ENCODE assay signal across 13 mouse cellular contexts in genomic region chr13:108060936-108061578, GRCm38 (mm10). TPM values are rescaled to one million over a fixed set of nuclear protein-coding genes. Genes with fewer than 3 reads are reported as not detected.
DNase-seq lines count a peak whose midpoint lies in the region; ATAC-seq and TF ChIP-seq lines count a peak whose summit lies in the region.
"Had no signal": no experiment of that assay in that cellular context is flagged by ENCODE, and none has a peak within 500 bp of the region (broad histone marks: within the 10 kb centered on the region; RNA-seq: fewer than 3 reads in every experiment).

No protein-coding gene starts in this region.

- 0 out of 2 replicates have a peak, but pooled peaks cover 4% of the 10 kb centered on the region for H3K27me3 ChIP-seq in hindbrain, embryonic 10.5 days (ENCODE audit: insufficient read depth, poor library complexity, severe bottlenecking)
- H3K27me3 ChIP-seq in hindbrain, embryonic 16.5 days (replicated peaks; ENCODE audit: control insufficient read depth, insufficient read depth, low read length): no peaks in the 10 kb centered on the region
- H3K27me3 ChIP-seq in lung, embryonic 14.5 days (ENCODE audit: insufficient read depth, low read length): no peaks in the 10 kb centered on the region
- H3K27me3 ChIP-seq: embryonic facial prominence, embryonic 13.5 days; liver, embryonic 13.5 days had no signal

- no peak for ATAC-seq in hindbrain, embryonic 16.5 days
- ATAC-seq in lung, embryonic 14.5 days (ENCODE audit: insufficient read depth): no peak

- TF ChIP-seq CTCF in lung, embryonic 14.5 days (IDR thresholded peaks at IDR 0.05; ENCODE audit: low read depth): no peak
- no peak for TF ChIP-seq CTCF in lung, adult 2 months (IDR thresholded peaks at IDR 0.05; ENCODE audit: insufficient read depth, low read length)

- no peak for TF ChIP-seq POLR2A in lung, adult 2 months (IDR thresholded peaks at IDR 0.05; ENCODE audit: borderline replicate concordance, extremely low read depth, low read depth, low read length)

- H3K4me3 ChIP-seq in hindbrain, embryonic 10.5 days: no peak overlapping the region
- H3K4me3 ChIP-seq in hindbrain, embryonic 16.5 days (ENCODE audit: low read length): no peak overlapping the region
- no peak overlapping the region for H3K4me3 ChIP-seq in lung, embryonic 14.5 days (ENCODE audit: low read depth, low read length)
- H3K4me3 ChIP-seq in lung, adult 2 months (replicated peaks; ENCODE audit: extremely low read depth, low read depth, low read length): no peak overlapping the region
- H3K4me3 ChIP-seq: embryonic facial prominence, embryonic 13.5 days; liver, embryonic 13.5 days had no signal

- H3K9ac ChIP-seq in hindbrain, embryonic 16.5 days (ENCODE audit: low read depth, low read length): no peak overlapping the region
- no peak overlapping the region for H3K9ac ChIP-seq in lung, embryonic 14.5 days
- H3K9ac ChIP-seq: embryonic facial prominence, embryonic 13.5 days; liver, embryonic 13.5 days had no signal

- 41% methylated on average over 8 of the region's 8 CpGs for WGBS in hindbrain, embryonic 10.5 days
- WGBS in hindbrain, embryonic 16.5 days: 37% methylated on average over 8 of the region's 8 CpGs
- 52% methylated on average over 8 of the region's 8 CpGs for whole genome bisulfite sequencing in lung, embryonic 14.5 days
- WGBS in lung, adult 2 months: 64% methylated on average over 8 of the region's 8 CpGs

- peaks cover 63% of the 10 kb centered on the region for H3K4me1 ChIP-seq in hindbrain, embryonic 10.5 days (replicated peaks)
- peaks cover 3% of the 10 kb centered on the region for H3K4me1 ChIP-seq in hindbrain, embryonic 16.5 days (ENCODE audit: control insufficient read depth, insufficient read depth, low read depth, low read length)
- peaks cover 46% of the 10 kb centered on the region for H3K4me1 ChIP-seq in lung, embryonic 14.5 days (ENCODE audit: insufficient read depth)
- H3K4me1 ChIP-seq in lung, adult 2 months (ENCODE audit: control insufficient read depth, insufficient read depth, low read length): peaks cover 7% of the 10 kb centered on the region

- H3K27ac ChIP-seq in hindbrain, embryonic 10.5 days: peak overlapping the region; percentile 70
- no peak overlapping the region for H3K27ac ChIP-seq in hindbrain, embryonic 16.5 days (ENCODE audit: low read depth, low read length)
- peak overlapping the region; percentile 59 for H3K27ac ChIP-seq in lung, embryonic 14.5 days (ENCODE audit: low read depth)
- H3K27ac ChIP-seq: embryonic facial prominence, embryonic 13.5 days; liver, embryonic 13.5 days had no signal

- H3K4me2 ChIP-seq in hindbrain, embryonic 16.5 days (ENCODE audit: low read length): no peak overlapping the region
- H3K4me2 ChIP-seq in lung, embryonic 14.5 days: no peak overlapping the region
- H3K4me2 ChIP-seq: embryonic facial prominence, embryonic 13.5 days; liver, embryonic 13.5 days had no signal

- no peaks in the 10 kb centered on the region for H3K36me3 ChIP-seq in hindbrain, embryonic 10.5 days
- H3K36me3 ChIP-seq in hindbrain, embryonic 16.5 days (ENCODE audit: control insufficient read depth, insufficient read depth, low read length): no peaks in the 10 kb centered on the region
- H3K36me3 ChIP-seq in lung, embryonic 14.5 days (ENCODE audit: insufficient read depth): no peaks in the 10 kb centered on the region
- H3K36me3 ChIP-seq: embryonic facial prominence, embryonic 13.5 days; liver, embryonic 13.5 days had no signal

- peak; percentile 24 for DNase-seq in adrenal gland, adult 2 months
- no peak for DNase-seq in adrenal gland, postnatal 4 days (ENCODE audit: low spot score in 2 of 2)
- DNase-seq in hindbrain, embryonic 10.5 days (ENCODE audit: low spot score): no peak
- DNase-seq in lung, embryonic 14.5 days: peak; percentile 67
- no peak for DNase-seq in lung, adult 2 months
- peak; percentile 13 to 40 for DNase-seq in kidney, postnatal 4 days
- DNase-seq in thymus, postnatal 0 days (ENCODE audit: low spot score): no peak
- DNase-seq: cerebellum, adult 8-10 months; gastrocnemius, postnatal 36 days; liver, embryonic 13.5 days; right cerebral cortex, postnatal 25 days had no signal

- no peaks in the 10 kb centered on the region for H3K9me3 ChIP-seq in hindbrain, embryonic 10.5 days
- H3K9me3 ChIP-seq in hindbrain, embryonic 16.5 days (ENCODE audit: control insufficient read depth, low read length): no peaks in the 10 kb centered on the region
- no peaks in the 10 kb centered on the region for H3K9me3 ChIP-seq in lung, embryonic 14.5 days (ENCODE audit: low read depth, low read length)
- H3K9me3 ChIP-seq: embryonic facial prominence, embryonic 13.5 days; liver, embryonic 13.5 days had no signal

RNA-seq across cellular contexts. Expression of gene Smim15, which starts 16.8 kb away (rescaled TPM):
- 10 to 100 TPM; 38.7 to 39.3 TPM for total RNA-seq in adrenal gland, adult 2 months (2021)
- polyA plus RNA-seq in adrenal gland, adult 2 months (2012; rRNA removed): 1.00 and 1.0 TPM in 2 replicates
- 10 to 100 TPM; 40.9 to 45.2 TPM for total RNA-seq in adrenal gland, postnatal 4 days (2021)
- polyA plus RNA-seq in hindbrain, embryonic 10.5 days (2016; fragmentation: Nextera tagmentation; extraction: Ambion mirVana): 53.6 and 60.0 TPM in 2 replicates
- 35.6 and 39.3 TPM in 2 replicates for polyA plus RNA-seq in hindbrain, embryonic 16.5 days (2015; fragmentation: Nextera tagmentation; extraction: Ambion mirVana)
- 68.2 and 70.0 TPM in 2 replicates for polyA plus RNA-seq in lung, embryonic 14.5 days (2014; fragmentation: Nextera tagmentation; extraction: Ambion mirVana)
- polyA plus RNA-seq in lung, adult 2 months (2012; rRNA removed): 6.6 and 11.4 TPM in 2 replicates
- 83.0 and 83.4 TPM in 2 replicates for polyA plus RNA-seq in thymus, postnatal 0 days (2015; fragmentation: Nextera tagmentation; extraction: Ambion mirVana)

Comparison
In these comparisons a context has a peak if more than half of its experiments do, and no peak if none do; other contexts are left out.
1. DNase-seq: peak in adrenal gland, adult 2 months (single experiment), lung, embryonic 14.5 days (single experiment) and kidney, postnatal 4 days (2 of 2); none in adrenal gland, postnatal 4 days (0 of 2), hindbrain, embryonic 10.5 days (single experiment), lung, adult 2 months (single experiment) and thymus, postnatal 0 days (single experiment).